Mouse (Mus musculus): ENCODE measurements at regions not wholly inside any gene's neighbourhood (a gene's known extent, or its start where the extent isn't known, plus 50 kb on each side); places are given as distances from the start of the nearest gene placed in this dataset.

- no peak overlapping the region for H3K27ac ChIP-seq
- no peak for TF ChIP-seq CTCF (IDR thresholded peaks at IDR 0.05)
- no peak for DNase-seq
- H3K4me3 ChIP-seq: no peak overlapping the region
- intact Hi-C loops (cut with DNase I): loop anchor here (5.0 kb wide), 2 partner anchors 41 to 56 kb away; no protein-coding TSS in a partner anchor
These were observed 272.8 kb downstream of the Foxo1 start for GRCm38 (mm10) chr3:52540862-52541380.

- no peak for TF ChIP-seq CTCF (IDR thresholded peaks at IDR 0.05)
- DNase-seq: peak; percentile 48
- intact Hi-C loops (cut with DNase I): loop anchor here (5.0 kb wide), 2 partner anchors 42 to 57 kb away; no protein-coding TSS in a partner anchor
- Histone ChIP-seq H3K4me3 (no peak overlapping the region), H3K27ac (peak overlapping the region; percentile 71)
These were observed 271.8 kb downstream of the Foxo1 start for GRCm38 (mm10) chr3:52539813-52540378.

- intact Hi-C loops (cut with DNase I): no loop called here
- no peak overlapping the region for H3K27ac ChIP-seq
- DNase-seq: no peak
- no peak overlapping the region for H3K4me3 ChIP-seq
- no peak for TF ChIP-seq CTCF (IDR thresholded peaks at IDR 0.05)
These were observed 270.2 kb downstream of the Foxo1 start for GRCm38 (mm10) chr3:52538306-52538705.

- intact Hi-C loops (cut with DNase I): no loop called here
- Histone ChIP-seq H3K4me3 (no peak overlapping the region), H3K27ac (no peak overlapping the region)
- TF ChIP-seq CTCF (IDR thresholded peaks at IDR 0.05): no peak
- DNase-seq: no peak
These were observed 269.3 kb downstream of the Foxo1 start for GRCm38 (mm10) chr3:52537362-52537911.

GRCm38 (mm10) chr3:52535411-52536021 lies 267.4 kb downstream of the Foxo1 start:
- peak; percentile 60 for DNase-seq
- intact Hi-C loops (cut with DNase I): no loop called here

GRCm38 (mm10) chr3:52534118-52534517 lies 266.0 kb downstream of the Foxo1 start:
- TF ChIP-seq CTCF (IDR thresholded peaks at IDR 0.05): no peak
- no peak for DNase-seq
- intact Hi-C loops (cut with DNase I): no loop called here
- H3K4me3 ChIP-seq: no peak overlapping the region
- H3K27ac ChIP-seq: no peak overlapping the region

More at GRCm38 (mm10) chr3:52535411-52536021, 267.4 kb downstream of the Foxo1 start:
- 0 out of 2 replicates have a peak overlapping the region, but pooled peaks have one; percentile 9 for H3K4me3 ChIP-seq
- peak overlapping the region; percentile 46 for H3K27ac ChIP-seq
- TF ChIP-seq CTCF (IDR thresholded peaks at IDR 0.05): no peak

GRCm38 (mm10) chr3:52531686-52532351 lies 263.7 kb downstream of the Foxo1 start:
- no peak for TF ChIP-seq CTCF (IDR thresholded peaks at IDR 0.05)
- intact Hi-C loops (cut with DNase I): loop anchor here (2.0 kb wide), 1 partner anchor 71 kb away; no protein-coding TSS in a partner anchor
- H3K27ac ChIP-seq: peak overlapping the region; percentile 81
- DNase-seq: no peak
- peak overlapping the region; percentile 11; the same call in 1 of the 2 replicates for H3K4me3 ChIP-seq

GRCm38 (mm10) chr3:52530406-52530970 lies 262.4 kb downstream of the Foxo1 start:
- peak overlapping the region; percentile 81; the same call in 1 of the 2 replicates for H3K27ac ChIP-seq
- intact Hi-C loops (cut with DNase I): loop anchor here (2.0 kb wide), 1 partner anchor 72 kb away; no protein-coding TSS in a partner anchor
- no peak for DNase-seq
- no peak overlapping the region for H3K4me3 ChIP-seq
- TF ChIP-seq CTCF (IDR thresholded peaks at IDR 0.05): no peak

- H3K27ac ChIP-seq: peak overlapping the region; percentile 75
- DNase-seq: peak; percentile 69
- no peak overlapping the region for H3K4me3 ChIP-seq
- intact Hi-C loops (cut with DNase I): loop anchor here (5.0 kb wide), 1 partner anchor 262 kb away; the partner anchor contains the start of gene Foxo1
- TF ChIP-seq CTCF (IDR thresholded peaks at IDR 0.05): no peak
These were observed 261.0 kb downstream of the Foxo1 start for GRCm38 (mm10) chr3:52529136-52529535.

GRCm38 (mm10) chr3:52528521-52528920 lies 260.4 kb downstream of the Foxo1 start:
- peak; percentile 43 for DNase-seq
- no peak for TF ChIP-seq CTCF (IDR thresholded peaks at IDR 0.05)
- Histone ChIP-seq H3K4me3 (no peak overlapping the region), H3K27ac (peak overlapping the region; percentile 75)
- intact Hi-C loops (cut with DNase I): loop anchor here (5.0 kb wide), 1 partner anchor 261 kb away; the partner anchor contains the start of gene Foxo1

GRCm38 (mm10) chr3:52527781-52528180 lies 259.6 kb downstream of the Foxo1 start:
- DNase-seq: no peak
- no peak overlapping the region for H3K4me3 ChIP-seq
- H3K27ac ChIP-seq: peak overlapping the region; percentile 75
- intact Hi-C loops (cut with DNase I): loop anchor here (5.0 kb wide), 1 partner anchor 260 kb away; the partner anchor contains the start of gene Foxo1
- no peak for TF ChIP-seq CTCF (IDR thresholded peaks at IDR 0.05)
